Mouse (Mus musculus) heart, postnatal 0 days (tissue): ENCODE measurements at regions not wholly inside any gene's neighbourhood (a gene's known extent, or its start where the extent isn't known, plus 50 kb on each side); places are given as distances from the start of the nearest gene placed in this dataset.

Experiments used
- CTCF ChIP-seq: IDR thresholded peaks from 2 replicates; pipeline ENCODE4 v1.5.1; 2016; ENCODE audit warnings: antibody characterized with exemption, control low read depth, low read depth
- EP300 ChIP-seq: IDR thresholded peaks from 2 replicates; pipeline ENCODE4 v1.6.1; 2016; ENCODE audit warnings: antibody characterized with exemption, low read depth

DNA sequence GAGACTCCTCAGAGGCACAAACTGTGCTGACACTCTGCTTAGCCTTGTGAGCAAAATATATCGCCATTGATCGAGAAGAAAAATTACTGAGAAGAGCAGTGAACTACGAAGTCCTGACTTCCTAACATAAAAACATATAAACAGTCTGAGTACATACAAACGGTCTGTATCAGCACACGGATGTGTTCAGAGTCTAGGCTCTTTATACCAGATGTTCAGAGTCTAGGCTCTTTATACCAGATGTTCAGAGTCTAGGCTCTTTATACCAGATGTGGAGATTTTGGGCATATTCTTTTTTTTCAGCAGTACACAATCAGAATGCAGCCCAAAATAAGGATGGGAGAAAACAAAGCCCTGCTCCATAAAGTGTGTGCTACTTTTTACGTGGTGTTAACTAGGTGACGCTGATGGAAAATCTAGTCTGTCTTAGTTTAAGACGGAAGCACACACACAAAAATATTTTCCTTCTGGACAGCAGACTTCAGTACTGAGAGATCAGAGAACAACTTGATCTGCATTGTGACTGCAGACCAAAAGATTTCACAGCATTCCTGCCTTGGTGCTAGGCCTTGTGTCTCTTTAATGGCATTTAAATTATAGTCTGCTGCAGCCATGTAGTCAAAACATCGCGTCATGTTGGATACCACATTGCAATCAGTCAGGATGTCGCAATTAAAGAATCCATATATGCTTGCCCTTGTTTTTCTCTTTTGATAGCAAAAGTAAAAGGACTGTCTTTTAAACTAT is 233.6 kb downstream of the Ptprc start:
- no peak for TF ChIP-seq CTCF
- no peak for TF ChIP-seq EP300
